Mouse (Mus musculus) neutrophil, adult 5-6 weeks (primary cell): ENCODE results near the gene Syndig1. TPM values are rescaled to one million over a fixed set of nuclear protein-coding genes. Genes with fewer than 3 reads are reported as not detected.

ENCODE experiments used
- ATAC-seq: fragments of 151-379, 151-347 bp; 2 replicates; pipeline ENCODE4 v1.8.0; 2017; ENCODE audit warnings: mild to moderate bottlenecking, moderate TSS enrichment; ENCODE audit not compliant: insufficient number of reproducible peaks, poor library complexity, low FRiP score, severe bottlenecking; ENCODE audit errors: extremely low read depth
- total RNA-seq: library from RNA; stranded (forward); fragments of 200-1000 nt; gene quantifications from 2 replicates; pipeline ENCODE4 v1.2.3, GENCODE M21; 2017

Syndig1 gene
- total RNA-seq, 1 experiment from 2014 or later = not detected

DNA sequence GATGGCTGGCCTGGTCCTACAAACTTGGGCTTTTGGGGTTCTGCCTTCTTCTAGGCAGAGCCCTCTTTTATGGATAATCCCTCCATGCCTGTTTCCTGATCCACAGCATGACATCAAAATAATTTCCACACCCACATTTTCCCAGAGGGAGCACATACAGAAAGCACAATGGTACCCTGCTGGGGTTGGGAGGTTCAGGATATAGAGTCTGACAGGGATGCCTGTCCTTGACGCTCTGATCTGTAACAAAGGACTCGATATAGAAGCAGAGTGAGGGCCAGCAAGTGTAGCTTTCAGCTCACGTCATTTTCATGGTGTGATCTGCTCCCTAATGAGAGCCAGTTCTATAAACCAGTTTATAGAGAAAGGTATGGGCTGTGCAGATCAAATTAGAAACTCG is 105.1 kb downstream of the Syndig1 start:
- no peak for ATAC-seq

DNA sequence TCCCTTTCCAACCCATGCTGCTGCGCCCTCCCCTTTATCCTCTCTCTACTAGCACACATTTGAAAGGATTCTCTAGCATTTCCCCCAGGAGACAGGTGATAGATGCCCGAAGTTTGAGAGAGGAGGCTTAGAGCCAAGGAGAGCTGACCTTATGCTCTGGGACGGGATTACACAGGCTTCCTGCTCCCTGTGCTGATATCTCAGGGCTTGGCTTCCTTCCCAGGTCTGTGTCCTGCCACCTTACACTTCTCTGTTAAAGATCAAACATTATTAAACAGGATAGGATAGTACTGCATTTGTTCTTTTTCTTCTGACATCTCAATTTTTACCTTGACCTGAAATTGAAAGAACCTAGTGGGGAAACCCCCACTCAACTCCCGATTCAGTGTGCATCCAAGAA is 109.8 kb downstream of the Syndig1 start:
- no peak for ATAC-seq

DNA sequence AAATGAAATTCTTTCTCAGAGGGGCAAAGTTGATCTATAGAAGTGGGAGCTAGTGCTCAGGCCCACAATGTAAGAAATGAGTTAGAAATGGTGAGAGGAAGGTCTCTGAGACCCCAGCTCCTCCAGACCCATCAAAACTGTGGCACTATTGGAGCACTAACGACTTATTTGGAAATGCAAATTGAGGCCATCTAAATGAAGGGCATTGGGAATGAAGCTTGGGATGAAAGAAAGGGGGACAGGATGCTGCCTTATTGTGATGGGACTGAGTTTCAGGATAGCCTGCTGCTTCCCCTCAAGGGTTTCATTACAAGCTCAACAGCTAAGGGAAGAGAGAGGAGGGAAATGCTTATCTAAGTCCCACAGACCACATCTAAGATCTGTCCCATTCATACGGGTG is 110.6 kb downstream of the Syndig1 start:
- no peak for ATAC-seq

DNA sequence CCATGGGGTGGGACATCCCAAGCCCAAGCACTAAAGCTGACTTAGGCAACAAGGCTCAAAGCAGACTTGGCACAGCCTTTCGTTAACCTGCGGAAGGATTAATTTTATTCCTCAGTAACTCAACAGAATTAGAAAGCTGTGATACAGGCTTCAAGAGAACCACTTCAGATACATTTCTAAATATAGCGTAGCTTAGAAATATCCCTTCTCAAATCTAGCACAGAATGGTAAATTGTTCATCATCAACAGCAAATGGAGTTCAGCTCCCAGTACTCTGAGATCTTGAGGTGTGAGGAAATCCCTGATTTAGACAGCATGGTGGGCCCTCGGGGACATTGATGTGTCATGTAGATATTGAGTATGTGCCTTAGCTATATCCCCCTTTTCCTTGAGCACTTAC is 121.6 kb downstream of the Syndig1 start:
- no peak for ATAC-seq

DNA sequence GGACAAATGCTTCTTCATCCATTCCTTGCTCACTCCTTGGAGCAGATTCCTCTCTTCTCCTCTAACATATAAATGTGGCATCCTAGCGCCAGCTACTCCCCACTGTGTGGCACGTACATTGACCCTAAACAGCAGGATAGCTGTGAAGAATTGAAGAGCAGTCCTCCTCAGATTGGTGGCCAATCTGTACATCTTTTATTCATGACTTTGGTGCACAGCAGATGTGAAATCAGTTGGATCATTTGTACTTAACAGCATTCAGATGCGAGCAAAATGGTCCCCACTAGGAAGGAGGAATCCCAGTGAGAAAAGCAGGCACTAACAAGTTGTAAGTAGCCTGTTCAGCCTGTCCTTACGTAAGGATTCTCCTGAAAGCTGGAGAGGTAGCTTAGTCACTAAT is 142.0 kb downstream of the Syndig1 start:
- ATAC-seq = no peak

DNA sequence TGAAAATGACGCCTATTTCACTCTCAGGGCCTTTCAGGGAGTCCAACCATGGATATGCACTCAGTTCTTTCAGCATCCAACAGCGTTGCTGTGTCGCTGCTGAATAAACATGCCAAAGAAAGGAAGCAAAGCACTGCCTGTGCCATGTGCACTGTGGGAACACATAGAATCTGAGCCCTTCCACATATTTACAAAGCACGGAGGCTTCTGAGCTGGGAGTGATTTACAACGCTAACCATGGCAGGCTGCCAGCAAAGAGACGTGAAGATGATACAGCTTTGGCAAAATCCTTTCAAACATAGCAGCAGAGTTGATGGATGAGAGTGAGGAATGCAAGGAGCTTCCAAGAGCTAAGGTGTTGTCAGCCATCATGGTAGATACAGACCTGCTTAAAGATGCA is 144.6 kb downstream of the Syndig1 start:
- ATAC-seq = no peak

DNA sequence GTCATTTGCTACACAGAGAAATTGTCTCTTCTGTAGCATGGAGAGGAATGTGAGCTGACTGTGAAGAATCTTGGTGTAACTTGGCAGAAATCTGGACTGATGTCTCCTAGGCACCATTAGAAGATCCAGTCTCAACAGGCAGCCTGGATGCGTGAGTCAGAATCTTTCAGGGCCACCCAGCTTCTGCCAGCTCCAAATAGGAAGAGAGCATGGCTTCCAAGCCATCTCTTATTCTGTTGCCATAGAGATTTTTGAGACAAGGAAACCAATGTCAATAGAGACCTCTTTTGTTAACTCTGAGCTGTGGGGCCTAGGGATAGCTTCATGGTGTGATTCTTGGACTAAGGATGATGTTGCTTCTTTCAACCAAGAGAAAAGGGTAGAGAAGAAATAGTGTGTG is 151.4 kb downstream of the Syndig1 start:
- ATAC-seq = no peak

DNA sequence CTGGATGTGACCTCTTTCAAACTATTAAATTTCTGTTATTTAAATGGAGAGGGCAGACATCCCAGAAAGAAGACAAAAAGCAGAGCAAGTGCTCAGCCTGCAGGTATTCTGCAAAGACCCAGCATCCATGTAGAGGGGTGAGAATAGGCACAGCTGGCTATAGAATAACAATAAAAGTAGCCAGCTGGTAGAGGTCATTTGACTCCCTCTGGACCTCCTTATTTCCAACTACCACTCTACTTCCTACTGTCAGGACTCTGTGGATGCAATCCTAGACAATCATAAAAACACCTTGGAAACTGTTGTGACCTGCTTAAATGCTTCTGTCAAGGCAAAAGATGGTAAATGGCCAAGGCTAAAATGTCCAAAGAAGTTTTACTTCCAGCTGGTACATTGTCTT is 153.5 kb downstream of the Syndig1 start:
- no peak for ATAC-seq

DNA sequence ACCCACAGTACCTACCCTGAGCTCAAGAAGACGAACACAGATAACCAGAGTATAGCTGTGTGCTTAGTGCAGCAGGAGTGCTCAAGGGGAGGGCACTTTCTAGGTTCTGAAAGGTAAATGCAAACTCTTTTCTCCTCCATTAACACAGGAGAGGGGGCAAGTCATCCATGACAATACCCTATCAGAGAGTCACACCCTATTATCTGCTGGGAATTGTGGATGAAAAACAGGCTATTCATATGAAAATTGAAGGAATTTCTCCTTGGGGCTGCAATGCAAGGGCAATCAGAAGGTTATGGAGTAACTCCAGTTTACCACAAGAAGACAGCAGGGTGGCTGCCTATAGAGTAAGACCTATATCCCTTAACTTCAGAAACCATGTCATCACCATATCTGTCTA is 154.1 kb downstream of the Syndig1 start:
- no peak for ATAC-seq

DNA sequence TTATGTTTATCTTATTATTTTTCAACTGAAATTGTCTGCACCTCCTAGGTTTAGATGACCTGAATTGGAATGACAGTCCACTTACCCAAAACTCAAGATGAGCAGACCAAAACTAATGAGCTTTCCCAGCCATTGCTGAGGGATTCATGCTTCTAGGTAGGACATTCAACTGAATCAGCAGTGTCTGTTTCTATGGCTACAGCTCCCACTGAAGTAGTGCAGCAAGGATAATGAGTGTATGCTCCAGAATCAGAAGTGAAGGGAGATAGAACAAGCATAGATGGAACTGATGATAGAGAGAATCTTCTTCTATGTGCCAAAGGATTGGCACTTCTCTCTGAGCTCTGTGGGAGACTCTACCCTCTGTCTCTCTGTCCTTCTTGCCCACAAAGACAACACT is 158.6 kb downstream of the Syndig1 start:
- ATAC-seq = no peak

DNA sequence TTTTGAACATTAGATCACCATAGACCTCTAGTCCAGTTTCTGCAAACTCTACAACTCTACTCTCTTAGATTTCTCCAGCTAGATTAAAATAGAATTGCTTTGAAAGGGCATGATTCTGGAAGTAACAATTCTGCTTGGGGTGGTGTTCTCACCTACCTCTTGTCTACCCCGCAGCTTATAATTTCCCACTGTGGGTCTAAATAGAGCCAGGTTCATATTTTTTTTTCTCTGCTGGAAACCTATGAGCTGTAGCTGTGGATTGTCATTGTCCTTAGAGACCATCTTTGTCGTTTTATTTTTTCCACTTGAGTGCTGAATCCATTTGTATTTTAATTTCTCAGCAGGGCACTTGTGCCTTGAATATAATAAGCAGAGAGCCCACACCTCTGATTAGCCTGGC is 162.5 kb downstream of the Syndig1 start:
- no peak for ATAC-seq

DNA sequence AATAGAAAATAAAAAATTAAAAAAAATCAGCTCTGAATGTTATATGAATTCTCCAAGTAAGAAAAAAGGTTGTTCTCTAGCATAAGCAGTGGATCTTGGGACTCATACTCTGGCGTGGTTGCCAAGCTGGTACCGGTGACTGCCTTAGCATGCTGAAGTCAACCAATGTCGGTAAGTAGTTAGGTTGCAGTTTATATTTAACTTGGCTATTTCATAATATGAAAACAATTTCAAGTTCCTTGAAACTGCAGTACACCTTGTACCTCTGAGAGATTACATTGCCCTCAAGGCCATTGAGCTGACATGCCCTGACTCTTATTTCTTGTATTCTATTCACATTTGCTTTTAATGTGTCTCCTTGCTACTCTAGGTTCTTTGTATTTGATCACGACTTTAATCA is 163.9 kb downstream of the Syndig1 start:
- no peak for ATAC-seq

DNA sequence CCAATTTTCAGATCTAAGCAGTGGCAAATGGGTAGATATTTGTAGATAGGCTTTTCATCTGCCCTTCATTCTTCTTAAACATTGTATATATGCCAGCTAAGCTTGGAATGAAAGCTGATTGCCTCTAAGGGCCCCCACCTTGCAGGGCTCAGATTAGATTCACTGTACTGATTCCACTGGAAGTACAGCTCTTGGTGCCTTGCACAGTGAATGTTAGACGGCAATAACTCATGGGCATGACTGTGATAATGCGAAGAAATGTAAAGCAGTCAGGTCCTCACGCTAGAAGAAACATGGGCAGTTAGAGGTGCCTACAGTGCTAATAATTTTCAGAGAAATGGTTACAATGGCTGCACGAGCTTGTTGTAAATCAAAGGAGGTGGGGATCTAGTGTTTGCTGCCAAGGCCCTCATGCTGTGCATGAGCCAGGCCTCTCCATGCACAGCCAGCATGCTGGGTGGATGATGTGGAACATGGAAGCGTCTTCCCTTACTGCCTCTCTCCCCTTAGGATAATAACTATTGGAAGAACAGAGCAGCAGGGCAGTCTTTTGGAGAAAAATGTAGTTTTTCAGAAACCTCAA is 167.5 kb downstream of the Syndig1 start:
- ATAC-seq = no peak

DNA sequence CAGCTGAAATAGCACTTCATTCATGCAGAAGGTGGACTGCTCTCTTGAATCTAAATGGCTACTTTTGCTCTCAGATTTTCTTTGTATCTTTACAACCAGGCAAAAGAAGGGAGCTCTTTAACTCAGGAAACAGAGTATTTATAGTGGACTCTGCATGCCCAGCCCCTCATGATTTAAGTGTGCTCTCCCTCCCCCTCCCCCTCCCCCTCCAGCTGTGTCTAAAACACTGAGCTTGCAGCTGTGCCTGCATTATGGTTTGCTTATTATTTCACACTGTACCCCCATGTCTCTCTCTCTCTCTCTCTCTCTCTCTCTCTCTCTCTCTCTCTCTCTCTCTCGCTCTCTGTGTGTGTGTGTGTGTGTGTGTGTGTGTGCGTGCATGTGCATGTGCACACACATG is 168.6 kb downstream of the Syndig1 start:
- no peak for ATAC-seq

DNA sequence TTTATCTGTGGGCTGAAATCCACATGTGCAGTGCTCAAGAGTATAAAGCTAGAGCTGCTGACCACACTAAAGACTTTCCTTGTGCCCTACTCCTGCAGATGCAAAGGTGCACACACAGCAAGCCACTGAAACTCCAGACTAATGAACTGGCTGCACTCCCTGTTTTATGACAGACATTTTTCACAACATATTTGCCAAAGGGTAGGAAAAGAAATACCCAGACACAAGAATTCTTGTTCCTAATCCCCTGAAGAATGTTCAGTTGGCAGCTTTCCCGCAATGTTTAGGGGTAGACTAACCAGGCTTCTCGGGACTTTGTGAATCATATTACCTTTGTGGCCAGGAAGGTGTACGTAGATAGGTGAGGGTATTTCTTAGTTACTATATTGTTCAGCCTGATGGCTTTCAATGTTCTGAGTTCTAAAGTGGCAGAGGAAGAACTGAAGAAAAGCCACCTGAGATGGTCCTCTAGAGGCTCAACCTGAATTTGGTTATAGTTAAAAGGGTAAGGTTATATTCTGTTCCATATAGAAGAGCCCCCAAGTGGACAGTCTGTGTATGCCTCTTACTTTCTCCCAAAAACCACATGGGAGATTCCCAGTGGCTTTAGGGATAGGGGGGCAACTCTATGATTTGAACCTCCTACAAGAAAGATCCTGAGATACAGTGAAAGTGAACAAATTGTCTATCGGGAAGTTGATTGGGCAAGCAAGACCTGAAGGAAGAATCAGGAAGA is 169.5 kb downstream of the Syndig1 start:
- ATAC-seq = no peak

DNA sequence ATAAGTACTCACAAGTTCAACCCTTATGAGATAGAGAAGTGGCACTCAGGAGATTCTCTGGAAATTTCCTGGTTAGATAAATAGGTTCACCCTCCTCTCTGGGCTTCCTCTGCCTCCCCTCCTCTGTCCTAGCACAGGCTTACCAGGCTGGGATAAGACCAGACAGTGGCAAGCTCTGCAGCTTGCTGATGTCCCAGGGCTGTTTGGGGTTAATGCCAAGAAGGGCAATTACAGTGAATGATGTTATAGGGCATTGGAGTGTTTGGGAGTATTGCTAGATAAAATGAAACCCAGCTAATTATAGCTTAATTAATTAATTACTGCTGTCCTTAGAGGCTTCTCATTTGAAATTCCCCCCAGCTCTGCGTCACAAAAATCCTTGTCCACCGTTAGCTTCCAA is 171.6 kb downstream of the Syndig1 start:
- no peak for ATAC-seq

DNA sequence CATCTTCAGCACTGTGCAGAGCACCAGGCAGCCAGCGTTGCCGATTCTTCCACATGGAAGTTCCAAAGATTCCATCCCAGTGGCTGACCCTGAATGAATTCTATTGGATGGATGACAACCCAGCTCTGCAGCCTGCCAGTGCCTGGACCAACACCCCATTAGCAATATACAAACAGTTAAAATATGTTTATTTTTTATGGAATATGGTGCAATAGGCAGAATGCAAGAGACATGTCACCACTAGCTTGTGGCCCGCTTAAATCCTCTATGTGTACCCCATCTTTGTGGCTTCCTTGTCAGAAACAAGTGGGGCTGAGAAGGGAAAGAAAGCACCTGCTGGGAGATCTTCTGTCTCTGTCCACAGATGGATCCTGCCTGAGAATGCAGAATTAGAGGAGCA is 174.5 kb downstream of the Syndig1 start:
- ATAC-seq = no peak

DNA sequence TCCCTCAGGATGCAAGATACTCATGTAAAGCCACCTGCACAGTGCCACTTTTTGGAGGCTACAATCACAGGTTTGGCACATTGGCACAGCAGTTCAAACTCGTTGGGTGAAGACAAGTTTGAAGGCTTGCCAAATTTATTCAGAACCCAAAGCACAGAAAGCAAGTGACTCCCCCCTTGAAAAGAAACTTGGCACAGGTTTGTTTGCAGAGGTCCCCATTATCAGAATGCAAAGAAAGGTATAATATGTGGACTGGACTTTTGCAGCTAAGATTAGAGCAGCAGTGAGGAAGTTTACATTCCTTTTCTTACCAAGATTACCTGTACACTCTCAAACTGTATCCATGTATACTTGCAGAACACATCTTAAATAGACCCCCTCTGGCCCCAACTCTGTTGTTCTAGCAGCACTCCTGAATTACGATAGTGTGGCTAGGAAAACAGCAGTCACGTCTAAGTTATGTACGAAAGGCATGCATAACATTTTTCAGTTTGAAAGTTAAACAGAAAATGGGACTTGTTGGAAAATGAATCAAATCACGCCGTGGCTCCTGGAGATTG is 183.9 kb downstream of the Syndig1 start:
- no peak for ATAC-seq

DNA sequence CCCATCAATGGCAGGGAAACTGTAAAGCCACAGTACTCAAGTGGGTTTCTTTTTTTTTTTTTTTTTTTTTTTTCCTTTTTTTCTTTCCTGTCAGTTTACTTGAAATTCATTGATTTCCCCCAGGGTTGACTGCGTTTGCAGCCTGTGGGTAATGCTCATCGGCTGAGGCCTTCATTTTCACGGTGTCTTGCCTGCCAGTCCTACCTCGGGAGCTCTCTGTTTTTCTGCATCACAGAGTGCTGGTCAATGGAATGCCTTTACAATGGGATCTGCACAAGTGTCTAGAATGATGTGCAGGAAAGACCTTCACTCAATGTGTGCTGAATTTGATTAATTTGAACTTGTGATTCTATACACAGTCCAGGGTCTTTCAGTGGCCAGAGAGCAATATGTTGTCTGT is 184.8 kb downstream of the Syndig1 start:
- ATAC-seq = no peak

DNA sequence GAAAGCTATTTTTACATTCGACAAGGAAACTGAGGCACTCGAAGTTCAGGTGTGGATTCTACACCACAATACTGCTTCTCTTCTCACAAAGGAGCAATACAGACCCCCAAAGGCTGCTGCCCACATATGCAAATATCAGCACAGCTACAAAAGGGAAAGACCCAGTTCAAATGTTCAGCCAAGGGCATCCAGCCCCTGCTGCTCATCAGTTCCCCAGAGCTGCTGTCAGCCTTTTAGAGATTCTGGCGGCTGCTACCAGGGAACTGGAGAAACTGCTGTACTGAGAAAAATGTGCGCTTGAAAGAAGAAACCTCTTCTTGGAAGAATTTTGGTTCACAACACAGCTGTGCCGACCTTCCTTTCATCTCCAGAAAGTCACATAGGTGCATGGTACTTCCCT is 187.3 kb downstream of the Syndig1 start:
- no peak for ATAC-seq

DNA sequence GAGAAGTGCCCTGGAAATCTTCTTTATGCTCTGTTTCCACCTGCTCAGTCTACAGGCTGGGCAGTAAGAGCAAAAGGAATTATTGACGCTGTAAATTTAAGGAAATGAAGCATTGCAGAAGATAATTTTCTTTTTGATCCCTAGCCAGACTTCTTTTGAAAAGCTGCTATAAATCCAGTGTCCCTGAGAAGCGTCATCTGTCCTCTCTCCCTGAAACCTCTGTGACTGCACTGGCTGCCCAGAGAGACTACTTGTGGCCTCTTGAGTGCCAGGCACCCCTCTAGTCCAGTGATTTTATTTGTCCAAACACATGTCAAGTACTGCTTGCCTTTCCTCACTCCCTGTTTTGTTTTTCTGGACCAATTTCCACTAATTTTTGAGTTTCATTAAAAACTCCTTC is 191.7 kb downstream of the Syndig1 start:
- no peak for ATAC-seq
